Mouse (Mus musculus) right cerebral cortex, postnatal 14 days (tissue): ENCODE measurements at regions not wholly inside any gene's neighbourhood (a gene's known extent, or its start where the extent isn't known, plus 50 kb on each side); places are given as distances from the start of the nearest gene placed in this dataset.

ENCODE experiments used
- DNase-seq: peaks from one replicate; pipeline ENCODE4 v3.0.0; 2022

DNA sequence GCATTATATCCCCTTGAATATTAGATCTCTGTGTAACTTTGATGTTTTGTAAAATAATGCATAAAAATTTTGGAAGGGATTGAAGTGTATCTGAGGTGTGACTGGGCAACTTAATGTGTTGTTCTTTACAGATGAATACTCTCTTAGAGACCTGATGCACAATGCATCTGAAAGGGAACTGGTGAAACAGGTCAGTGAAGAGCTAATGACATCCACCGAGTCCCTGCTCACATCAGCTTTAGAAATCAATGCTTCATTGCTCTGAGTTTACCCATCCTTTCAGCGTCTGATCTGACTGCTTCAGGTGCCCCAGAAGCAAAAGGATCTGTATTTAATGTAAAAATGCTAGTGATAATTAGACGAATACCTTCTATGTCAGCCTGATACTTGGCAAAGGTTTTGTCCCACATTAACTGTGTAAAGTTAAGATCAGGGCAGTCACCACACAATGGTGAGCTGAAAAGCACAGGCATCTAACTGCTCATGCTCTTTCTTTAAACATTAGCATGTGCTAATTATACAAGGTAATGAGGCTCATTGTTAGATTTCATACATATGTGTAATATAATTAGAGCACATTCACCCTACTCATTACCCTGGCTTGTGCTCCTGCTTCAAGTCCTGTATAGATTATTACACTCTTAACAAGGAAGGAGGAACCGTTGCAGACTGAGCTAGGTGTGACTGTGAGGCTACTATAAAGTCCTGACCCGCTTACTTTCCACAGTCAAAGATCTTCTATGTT is 204.6 kb upstream of the Tlr4 start:
- no peak for DNase-seq

DNA sequence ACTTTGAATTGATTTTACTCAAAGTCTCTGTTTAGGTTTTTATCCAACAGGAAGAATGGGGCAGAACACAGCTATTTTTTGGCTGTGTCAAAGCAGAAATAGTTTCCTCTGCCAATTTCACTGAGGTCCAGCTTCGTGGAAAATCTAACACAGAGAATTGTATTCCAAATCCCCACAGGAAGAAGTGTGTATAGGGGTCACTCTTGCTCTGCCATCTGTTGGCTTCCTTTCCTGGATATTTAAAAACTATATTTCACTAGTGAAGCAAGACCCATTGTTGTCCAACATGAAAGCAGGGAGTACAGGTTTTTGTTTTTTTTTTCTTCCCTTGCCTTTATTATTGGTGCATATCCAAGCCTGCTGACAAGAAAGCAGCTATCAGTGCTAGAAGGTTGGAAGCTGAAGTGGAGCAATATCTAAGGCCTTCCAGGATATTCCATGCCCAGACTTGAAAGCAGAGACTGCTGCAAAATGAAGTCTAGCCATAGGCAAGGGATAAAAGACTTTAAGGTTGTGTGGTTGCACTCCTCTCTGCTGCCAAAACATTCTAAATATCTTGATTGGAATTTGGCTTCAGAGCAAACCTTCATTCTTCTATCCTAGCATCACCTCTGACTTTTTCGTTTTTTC is 208.5 kb upstream of the Tlr4 start:
- DNase-seq = no peak

DNA sequence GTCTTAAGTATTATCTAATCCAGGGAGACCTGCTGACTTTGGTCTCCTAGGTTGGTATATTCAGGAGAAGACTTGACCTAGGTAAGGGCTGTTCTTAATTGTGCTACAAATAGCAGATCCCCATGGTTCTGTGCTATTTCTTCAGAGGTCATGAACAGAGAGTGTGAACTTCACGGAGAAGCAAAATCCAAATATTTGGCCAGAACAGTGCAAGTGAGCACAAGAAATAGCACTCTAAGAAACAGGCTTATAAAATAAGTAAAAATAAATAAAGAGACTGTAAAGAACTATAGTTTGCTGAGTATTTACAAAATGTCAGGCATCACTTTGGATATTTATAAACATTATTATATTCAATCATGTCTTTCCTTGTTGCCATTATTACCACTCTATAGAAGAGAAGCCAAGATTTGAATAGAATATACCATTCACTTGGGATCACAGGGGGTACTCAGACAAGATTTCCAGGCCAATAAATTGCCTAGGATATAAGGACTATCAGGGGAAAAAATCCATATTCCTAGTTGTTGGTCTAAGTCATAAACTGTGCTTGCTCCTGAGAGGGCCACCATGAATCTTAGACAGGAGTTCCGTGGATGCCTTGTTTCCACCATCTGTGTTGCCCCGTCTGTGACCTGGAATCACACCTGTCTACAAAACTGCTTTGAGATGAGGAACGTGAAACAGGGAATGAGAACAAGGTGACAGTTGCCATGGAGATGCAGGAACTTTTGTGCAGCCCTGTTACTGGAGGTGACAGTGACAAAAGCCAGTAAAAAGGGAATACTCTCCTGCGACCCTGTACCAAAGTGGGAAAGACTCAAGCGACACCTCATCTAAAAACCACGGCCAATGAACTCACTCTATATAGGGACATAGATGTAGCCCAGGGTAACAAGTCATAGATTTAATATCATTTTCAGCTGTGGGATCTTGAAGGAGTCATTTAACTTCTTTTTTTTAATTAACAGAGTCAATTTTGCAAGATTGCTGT is 209.3 kb upstream of the Tlr4 start:
- no peak for DNase-seq

DNA sequence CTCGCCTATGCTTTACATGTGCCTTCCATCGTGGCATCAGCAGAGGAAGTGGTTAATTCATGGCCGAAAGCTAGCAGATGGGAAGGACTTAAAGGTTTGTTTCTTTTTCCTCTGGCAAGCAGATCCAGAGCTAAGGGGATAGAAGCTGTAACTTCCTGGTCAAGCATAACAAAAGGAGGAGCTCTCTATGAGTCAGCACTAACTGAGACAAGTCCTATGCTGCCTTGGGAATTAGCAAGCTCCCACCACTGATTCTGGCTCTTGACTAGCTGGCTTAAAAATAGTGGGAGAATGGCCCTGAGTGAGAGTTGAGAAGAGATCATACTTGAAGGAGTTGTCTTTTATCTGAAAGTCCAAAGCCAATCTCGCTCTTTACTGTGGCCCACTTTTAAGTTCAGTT is 210.3 kb upstream of the Tlr4 start:
- no peak for DNase-seq

DNA sequence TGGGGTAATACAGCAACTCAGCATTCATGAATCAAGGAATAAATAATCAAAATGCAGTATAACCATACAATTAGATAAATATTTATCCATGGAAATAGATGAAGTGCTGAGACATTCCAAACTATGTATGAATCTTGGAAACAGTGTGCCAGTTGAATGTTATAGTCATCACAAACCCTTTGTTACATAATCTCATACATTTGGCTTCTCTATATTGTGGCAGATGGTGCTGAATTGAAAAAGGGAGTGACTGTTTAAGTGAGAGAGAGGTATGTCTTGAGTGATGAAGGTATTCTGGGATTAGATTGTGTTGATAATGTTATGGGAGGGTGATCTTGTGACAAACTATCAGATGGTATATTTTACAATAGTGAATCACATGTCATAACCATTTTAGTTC is 200.4 kb upstream of the Astn2 start:
- no peak for DNase-seq

DNA sequence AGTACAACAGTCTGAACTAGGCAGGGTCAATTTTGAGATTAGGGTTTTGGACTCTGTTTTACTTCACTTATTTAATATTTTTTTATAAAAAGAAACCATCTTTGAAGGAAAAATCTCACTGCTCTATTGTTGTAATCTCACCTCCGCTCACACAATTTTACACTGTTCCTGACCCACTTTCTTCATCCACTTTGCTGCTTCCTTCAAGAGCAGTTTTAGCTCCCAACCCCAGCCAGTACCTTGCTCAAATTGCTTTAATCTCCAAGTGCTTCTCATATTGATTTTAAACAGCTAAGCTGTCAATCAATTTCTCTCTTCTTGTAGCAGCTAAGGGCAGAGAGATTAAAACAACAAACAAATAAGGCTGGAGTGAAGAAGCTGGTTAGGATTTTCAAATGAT is 194.3 kb upstream of the Astn2 start:
- no peak for DNase-seq

DNA sequence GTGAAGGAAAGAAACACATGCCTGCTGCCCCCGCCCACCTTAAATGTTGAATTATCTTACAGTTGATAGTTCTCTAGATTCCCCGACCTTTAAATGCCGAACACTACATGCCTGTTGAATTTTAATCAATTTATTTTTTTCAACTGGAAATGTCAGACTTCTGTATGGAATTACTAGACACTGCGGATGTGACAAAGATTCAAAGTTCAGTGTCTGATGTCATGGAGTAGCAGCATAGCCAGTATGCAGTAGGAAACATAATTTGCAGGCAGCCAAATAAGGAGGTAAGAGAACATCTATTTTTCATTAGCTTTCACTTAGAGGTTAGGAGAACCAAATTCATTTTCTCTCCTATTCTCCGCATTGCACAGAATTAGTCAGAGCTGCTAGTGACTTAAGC is 182.2 kb upstream of the Astn2 start:
- DNase-seq = no peak

DNA sequence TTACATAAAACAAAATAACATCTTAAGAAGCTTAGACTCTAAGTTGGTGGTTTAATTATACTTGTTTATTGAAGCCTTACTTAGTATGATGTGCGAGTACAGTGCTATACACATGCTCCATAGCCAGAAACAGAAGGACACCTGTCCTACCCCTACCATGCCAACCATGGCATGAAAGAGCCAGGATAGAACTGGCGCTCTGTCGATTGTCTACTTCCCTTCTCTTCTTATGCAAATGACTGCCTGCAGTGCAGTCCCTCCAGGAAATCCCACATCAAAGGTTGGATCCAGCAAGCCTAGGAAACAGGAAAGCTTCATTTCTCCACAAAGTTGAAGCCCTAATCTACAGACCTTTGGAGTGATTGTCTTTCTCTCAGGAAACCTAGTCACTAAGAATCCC is 181.8 kb upstream of the Astn2 start:
- DNase-seq = no peak

DNA sequence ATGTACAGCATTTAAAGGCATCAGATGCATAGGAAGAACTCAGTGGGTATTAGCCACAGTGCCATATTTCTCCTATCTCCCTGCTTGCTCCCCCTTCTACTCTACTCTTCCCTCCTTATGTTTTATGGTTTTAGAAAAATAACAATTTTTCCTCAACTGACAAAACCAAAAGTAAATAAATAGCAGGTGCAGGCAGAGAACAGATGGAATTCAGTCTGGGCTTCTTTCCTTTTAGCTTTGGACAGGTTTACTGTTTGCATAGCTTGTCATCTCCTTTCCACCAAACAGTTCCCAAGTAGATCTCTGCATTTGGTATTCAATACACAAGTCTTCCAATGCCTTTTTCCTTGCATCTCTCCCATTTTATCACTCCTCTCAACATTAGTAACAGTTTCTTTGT is 152.5 kb upstream of the Astn2 start:
- DNase-seq = no peak

DNA sequence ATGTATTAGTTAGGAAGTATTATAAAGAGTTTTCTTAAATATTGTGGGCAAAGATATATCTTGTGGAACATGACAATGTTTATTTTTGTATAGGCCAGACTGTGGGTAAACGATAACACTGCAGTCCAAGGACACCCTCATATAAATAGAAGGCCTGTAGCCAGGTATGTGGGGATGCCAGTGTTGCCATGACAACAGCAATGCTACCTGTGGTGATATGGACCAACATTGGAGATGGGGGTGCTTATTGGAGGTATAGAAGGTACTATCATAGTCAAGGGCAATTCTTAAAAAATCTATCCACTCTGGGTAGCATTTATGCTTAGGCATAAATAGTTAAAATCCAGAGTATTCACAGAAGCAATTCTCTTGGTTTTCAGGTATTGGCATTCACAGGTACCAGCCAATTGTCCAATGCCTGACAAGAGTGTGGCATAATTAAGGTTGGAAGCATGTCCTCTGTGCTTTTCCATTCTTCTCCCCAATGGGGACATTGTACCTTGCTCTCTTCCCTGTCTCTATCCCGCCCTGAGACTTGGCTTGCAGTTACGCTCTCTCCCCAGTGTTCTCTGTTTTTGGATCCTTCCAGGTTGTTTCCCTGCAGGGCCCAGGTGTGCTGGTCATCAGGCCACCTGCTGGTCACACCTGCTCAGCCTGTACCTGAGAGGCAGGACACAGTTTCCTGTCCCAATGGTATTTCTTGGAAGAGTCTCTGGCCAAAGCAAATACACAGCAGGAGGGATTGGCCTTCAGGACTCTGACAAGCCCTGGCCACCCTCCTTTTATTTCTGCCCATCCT is 146.1 kb upstream of the Astn2 start:
- no peak for DNase-seq

DNA sequence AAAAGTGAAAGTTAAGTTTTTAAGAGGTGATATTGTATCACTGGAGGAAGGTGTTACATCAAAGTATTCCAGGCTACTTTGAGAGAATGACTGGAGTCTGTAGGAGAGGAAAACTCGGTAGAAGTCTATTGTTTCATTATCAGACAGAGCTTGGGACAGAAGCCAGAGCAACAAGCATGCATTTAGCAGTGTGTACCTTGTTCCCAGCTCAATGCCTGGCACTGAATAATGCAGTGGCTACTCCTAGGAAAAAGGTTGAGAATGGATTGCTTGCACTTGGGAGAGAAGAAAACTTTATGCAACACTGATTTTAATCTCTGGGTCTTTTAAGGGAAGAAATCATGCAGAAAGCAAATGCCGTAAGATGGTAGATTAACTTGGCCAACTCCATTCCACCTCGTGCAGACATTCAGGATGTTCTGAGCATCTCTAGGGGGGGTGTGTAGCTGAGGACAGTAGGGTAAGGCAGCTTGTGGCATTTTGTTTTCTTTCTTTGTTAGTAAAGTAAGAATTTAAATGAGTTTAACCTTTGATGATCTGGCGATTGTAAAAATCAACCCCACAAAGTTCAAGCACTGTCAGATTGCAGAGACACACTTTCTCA is 138.5 kb upstream of the Astn2 start:
- DNase-seq = no peak

DNA sequence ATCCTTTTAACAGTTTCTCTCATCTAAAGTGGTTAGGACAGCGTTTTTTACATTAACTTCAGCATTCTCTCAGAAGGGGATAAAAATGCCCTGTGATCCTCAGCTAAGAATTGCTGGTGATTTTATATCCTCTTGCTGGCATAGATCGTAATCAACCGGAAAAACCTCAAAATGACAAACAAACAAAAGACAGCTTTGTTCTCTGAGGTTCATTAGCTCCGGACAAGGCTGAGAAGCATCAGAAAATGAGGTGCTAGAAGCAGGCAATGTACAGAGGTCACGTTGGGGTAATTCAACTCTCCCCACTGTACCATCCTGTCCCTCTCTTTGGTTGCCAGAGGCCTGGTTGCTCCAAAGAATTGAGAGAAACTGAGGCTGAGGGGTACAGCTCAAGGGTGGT is 120.0 kb upstream of the Astn2 start:
- DNase-seq = no peak

DNA sequence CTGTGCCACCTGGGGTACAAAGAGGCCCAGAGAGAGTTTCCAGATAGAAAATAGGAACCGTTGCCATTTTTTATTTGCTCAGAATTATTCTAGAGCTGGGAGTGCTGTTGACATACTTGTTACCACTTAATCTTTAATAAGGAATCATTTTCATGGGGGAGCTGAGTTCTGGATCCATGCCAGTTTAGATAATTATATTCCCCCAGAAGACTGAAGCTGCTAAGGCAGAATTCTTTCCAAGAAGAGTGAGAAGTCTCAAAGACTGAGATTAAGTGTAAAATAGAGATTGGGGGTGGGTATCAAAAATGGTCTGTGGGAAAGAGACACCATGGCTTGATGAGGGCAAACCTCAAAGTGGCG is 119.5 kb upstream of the Astn2 start:
- DNase-seq = no peak

DNA sequence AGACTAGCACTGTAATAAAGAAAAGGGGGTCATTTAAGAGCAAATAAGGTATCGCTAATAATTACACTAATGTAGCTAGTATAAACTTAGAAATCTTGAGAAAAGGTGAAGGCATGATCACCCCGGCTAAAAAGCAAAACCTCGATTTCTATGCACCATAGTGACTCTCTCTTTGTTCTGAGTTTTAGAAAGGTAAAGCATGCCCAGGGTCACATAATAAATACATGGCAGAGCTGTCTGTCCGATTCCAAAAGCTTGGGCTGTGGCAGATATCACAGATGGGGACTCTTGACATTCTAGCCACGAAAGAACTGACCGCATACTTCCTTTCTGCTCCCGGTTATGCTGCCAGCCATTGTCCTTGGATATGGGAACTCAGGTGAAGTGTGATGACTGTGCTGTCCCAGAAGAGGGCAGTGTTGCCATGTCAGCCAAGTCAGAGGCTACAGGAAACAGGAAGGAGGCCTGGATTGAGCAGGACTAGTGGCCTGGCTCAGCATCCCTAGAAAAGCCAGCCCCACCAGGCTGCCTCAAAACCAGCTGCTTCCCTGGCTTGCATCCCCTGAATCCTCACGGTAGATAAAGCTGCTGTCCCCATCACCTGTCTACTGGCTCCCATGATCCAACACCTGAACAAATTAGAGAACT is 119.0 kb upstream of the Astn2 start:
- DNase-seq = peak; percentile 27

DNA sequence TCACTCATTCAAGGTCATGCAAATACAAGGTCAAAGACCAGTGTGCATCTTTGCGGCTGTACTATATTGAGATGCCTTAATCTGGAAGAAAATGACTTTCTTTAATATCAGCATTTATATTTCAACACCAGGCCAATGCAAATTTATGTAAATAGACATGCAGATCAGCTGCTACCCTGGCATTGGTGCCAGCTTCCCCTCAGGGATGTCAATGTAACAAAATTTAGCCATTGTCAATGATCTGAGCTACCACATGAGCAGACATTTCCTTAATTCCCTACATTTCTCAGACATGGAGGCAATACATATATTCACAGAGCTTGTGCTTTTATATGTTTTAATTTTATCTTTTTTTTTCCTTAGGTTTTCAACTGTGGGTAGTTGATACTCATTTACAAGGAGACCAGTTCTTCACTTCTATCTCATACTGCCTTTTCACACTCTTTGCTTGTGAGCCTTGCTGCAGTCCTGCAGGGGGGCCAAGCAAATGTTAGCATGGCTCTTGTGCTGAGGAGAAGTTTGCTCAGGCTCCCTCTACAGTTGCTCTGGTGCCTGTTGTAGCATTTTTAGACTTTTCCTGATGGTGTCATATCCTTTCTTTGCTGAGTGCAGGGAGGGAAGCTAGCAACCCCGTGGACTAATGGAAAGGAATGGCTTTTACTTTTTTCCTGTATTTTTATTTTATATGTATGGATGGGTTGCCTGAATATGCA is 117.8 kb upstream of the Astn2 start:
- DNase-seq = no peak

DNA sequence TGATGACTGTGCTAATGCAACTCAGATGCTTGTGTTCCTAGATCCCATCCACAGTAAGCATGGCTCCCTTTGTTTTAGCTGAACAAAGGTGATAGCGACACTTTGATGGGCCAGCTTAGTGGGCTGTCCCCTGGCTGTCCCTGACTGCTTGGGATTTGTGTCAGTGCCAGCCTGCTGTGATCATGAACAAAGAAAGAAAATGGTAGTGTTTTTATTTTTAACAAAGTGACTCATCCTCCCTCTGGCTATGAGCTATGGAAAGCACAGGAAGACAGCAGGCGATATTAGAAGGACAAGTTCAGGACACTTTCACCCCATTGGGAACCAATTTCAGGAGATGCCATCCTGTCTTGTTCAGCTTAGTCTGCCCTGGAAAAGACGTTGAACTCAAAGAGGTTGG is 116.4 kb upstream of the Astn2 start:
- no peak for DNase-seq

DNA sequence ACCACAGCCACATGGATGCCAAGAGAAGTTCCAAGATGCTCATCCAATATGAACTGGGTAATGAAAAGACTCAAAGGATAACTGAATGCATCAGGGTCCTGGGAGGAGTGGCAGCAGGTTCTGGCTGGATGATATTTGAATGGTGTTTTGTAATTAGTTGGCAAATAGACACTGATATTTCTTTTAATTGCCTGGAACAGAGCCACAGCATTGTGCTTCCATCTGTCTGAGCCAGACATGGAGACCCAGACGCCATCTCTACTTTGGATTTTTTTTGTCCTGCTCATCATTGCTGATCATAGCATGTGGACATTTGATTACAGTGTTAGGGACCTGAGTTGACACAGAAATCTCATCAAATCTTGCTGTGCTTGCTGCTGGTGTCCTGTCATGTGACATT is 111.4 kb upstream of the Astn2 start:
- DNase-seq = no peak

DNA sequence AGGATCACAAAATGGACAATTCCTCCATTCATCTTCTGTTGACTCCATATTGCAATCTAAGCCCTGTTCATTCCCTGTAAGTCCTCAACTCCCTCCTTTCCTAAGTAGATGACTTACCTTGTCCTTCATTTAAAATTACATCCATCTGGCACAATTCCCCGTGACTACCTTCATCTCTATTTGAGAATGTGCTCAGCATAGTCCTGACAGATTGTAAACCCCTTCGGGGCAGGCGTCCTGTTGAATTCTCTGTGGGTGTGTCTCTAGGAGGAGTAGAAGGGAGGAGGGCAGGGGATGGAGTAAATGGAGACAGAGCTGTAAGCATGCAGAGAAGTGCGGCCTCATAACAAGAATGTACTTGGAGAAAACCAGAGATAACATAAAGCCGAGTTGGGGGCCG is 79.1 kb upstream of the Astn2 start:
- DNase-seq = no peak

DNA sequence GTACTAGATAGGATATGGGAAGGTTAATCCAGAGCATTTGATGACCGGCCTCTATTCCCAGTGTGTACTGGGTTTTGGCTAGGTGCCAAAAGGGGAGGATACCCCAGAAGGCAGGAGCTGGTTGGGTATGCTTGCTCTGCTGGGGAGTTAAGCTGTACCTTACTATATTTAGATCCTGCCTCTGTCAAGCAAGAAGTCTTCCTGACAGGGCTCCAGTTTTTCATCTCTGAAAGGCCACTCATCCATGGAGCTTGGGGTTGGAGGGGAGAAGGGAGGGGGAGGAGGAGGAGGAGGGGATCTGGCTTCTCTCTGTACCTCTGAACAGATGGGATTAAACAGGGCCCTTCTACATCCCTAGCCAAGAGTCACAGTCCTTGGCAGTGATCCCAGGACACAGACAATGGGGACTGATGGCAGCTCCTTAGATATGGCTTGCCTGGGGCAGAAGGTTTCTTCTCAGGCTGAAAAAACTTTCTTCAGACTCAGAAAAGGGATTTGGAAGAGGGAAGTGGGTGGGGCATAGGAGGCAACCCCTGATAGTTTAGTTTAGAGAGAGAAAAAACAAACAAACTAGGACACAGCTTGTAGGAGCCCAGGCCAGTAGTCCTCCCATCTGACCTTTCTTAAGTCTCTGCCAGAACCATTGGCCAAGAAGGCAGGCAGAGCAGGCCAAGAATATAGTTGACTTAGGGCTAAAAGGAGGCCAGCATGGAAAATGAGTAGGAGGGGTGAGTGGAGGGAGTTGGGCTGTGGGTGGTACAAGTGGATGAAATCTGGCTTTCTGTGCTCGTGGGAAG is 78.3 kb upstream of the Astn2 start:
- DNase-seq = peak; percentile 23

DNA sequence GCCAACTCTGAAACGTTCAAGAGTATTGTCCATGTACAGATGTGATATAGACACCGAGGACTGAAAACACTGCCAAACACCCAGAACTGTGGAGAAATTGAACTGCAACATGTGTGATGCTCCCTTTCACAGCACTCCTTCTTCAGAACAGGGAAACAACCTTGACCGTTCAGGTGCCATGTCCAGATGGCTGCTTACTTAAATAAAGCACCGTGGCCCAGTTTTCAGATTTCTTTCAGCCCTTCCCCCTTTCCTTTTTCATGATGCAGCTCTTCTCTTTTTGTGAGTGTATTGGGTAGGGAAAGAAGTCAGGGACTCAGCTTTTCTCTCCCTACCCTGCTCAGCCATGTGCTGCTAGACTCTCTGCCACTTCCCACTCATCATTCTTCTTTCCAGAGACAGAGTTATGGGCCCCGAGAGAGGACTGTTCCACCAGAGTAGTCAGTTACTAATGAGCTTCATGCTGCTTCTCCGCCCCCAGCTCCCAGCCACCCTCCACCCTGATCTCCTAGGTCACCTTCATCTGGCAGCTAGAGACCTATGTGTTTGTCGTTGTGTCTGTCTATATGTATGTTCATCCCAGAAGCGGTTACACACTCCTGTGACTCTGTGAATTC is 74.3 kb upstream of the Astn2 start:
- DNase-seq = no peak
